ENCODE assay signal across 24 mouse cellular contexts in genomic region chr2:118383387-118383786, GRCm38 (mm10). TPM values are rescaled to one million over a fixed set of nuclear protein-coding genes. Genes with fewer than 3 reads are reported as not detected.
DNase-seq lines count a peak whose midpoint lies in the region; ATAC-seq and TF ChIP-seq lines count a peak whose summit lies in the region.
"Had no signal": no experiment of that assay in that cellular context is flagged by ENCODE, and none has a peak within 500 bp of the region (broad histone marks: within the 10 kb centered on the region; RNA-seq: fewer than 3 reads in every experiment).

No protein-coding gene starts in this region.

- WGBS in intestine, postnatal 0 days = 65% methylated on average over 5 of the region's 5 CpGs
- WGBS in intestine, embryonic 15.5 days = 69% methylated on average over 5 of the region's 5 CpGs
- WGBS in midbrain, embryonic 14.5 days = 75% methylated on average over 5 of the region's 5 CpGs
- WGBS in midbrain, embryonic 10.5 days = 74% methylated on average over 5 of the region's 5 CpGs

- H3K4me3 ChIP-seq in intestine, postnatal 0 days (ENCODE audit: low read depth, low read length) = no peak overlapping the region
- H3K4me3 ChIP-seq in intestine, embryonic 15.5 days (replicated peaks) = no peak overlapping the region
- no peak overlapping the region for H3K4me3 ChIP-seq in midbrain, embryonic 14.5 days (replicated peaks; ENCODE audit: low read depth, low read length)
- H3K4me3 ChIP-seq in midbrain, embryonic 10.5 days = no peak overlapping the region
- H3K4me3 ChIP-seq in embryonic fibroblast, embryonic 13.5 days (ENCODE audit: insufficient read depth, low read length) = no peak overlapping the region
- H3K4me3 ChIP-seq: embryonic facial prominence, embryonic 12.5 days; forebrain, embryonic 15.5 days; heart, embryonic 13.5 days; limb, embryonic 13.5 days; megakaryocyte, embryonic 14.5 days had no signal

- DNase-seq in midbrain, embryonic 14.5 days = peak; percentile 37
- DNase-seq in midbrain, embryonic 10.5 days (ENCODE audit: low spot score) = no peak
- peak; percentile 41 for DNase-seq in R1 (ENCODE audit: low read depth, low spot score)
- no peak for DNase-seq in heart, adult 8-10 months (ENCODE audit: low spot score)
- DNase-seq in gastrocnemius, postnatal 36 days = no peak
- DNase-seq: cerebellum, adult 8-10 months; heart, postnatal 36 days; kidney, adult 9 months; layer of hippocampus, postnatal 36 days; right cerebral cortex, adult 18-20 months; thymus, adult 18-20 months; thymus, postnatal 4 days had no signal

- no peak overlapping the region for H3K9ac ChIP-seq in intestine, postnatal 0 days (ENCODE audit: low read depth, low read length)
- H3K9ac ChIP-seq in intestine, embryonic 15.5 days = no peak overlapping the region
- no peak overlapping the region for H3K9ac ChIP-seq in midbrain, embryonic 14.5 days (replicated peaks; ENCODE audit: low read length)
- H3K9ac ChIP-seq: embryonic facial prominence, embryonic 12.5 days; forebrain, embryonic 15.5 days; heart, embryonic 13.5 days; limb, embryonic 13.5 days; liver, embryonic 14.5 days had no signal

- no peaks in the 10 kb centered on the region for H3K4me1 ChIP-seq in intestine, postnatal 0 days (replicated peaks; ENCODE audit: control insufficient read depth, insufficient read depth, low read length)
- H3K4me1 ChIP-seq in intestine, embryonic 15.5 days (replicated peaks) = no peaks in the 10 kb centered on the region
- H3K4me1 ChIP-seq in midbrain, embryonic 14.5 days (ENCODE audit: control insufficient read depth, insufficient read depth, low read length) = 0 out of 2 replicates have a peak, but pooled peaks cover 3% of the 10 kb centered on the region
- H3K4me1 ChIP-seq in midbrain, embryonic 10.5 days = peaks cover 6% of the 10 kb centered on the region
- no peaks in the 10 kb centered on the region for H3K4me1 ChIP-seq in embryonic fibroblast, embryonic 13.5 days (ENCODE audit: control insufficient read depth, insufficient read depth, low read length)
- H3K4me1 ChIP-seq: embryonic facial prominence, embryonic 12.5 days; heart, embryonic 13.5 days; limb, embryonic 13.5 days had no signal

- no peak overlapping the region for H3K27ac ChIP-seq in intestine, postnatal 0 days (ENCODE audit: low read depth, low read length)
- H3K27ac ChIP-seq in intestine, embryonic 15.5 days = no peak overlapping the region
- H3K27ac ChIP-seq in midbrain, embryonic 14.5 days (replicated peaks; ENCODE audit: low read depth, low read length) = no peak overlapping the region
- no peak overlapping the region for H3K27ac ChIP-seq in midbrain, embryonic 10.5 days (replicated peaks)
- no peak overlapping the region for H3K27ac ChIP-seq in embryonic fibroblast, embryonic 13.5 days (ENCODE audit: insufficient read depth, low read length)
- H3K27ac ChIP-seq: embryonic facial prominence, embryonic 12.5 days; forebrain, embryonic 15.5 days; heart, embryonic 13.5 days; limb, embryonic 13.5 days; liver, embryonic 14.5 days had no signal

- ATAC-seq in intestine, postnatal 0 days = no peak
- ATAC-seq in intestine, embryonic 15.5 days = no peak
- ATAC-seq in midbrain, embryonic 14.5 days (ENCODE audit: low FRiP score, low TSS enrichment) = no peak
- ATAC-seq: forebrain, embryonic 15.5 days; hindbrain, embryonic 16.5 days; Patski had no signal

- intact Hi-C loops in gastrocnemius, postnatal 36 days (cut with DNase I) = no loop called here

- H3K4me2 ChIP-seq in intestine, postnatal 0 days (replicated peaks; ENCODE audit: low read depth) = no peak overlapping the region
- H3K4me2 ChIP-seq in intestine, embryonic 15.5 days (replicated peaks) = no peak overlapping the region
- no peak overlapping the region for H3K4me2 ChIP-seq in midbrain, embryonic 14.5 days (ENCODE audit: low read length)
- H3K4me2 ChIP-seq: embryonic facial prominence, embryonic 12.5 days; forebrain, embryonic 15.5 days; heart, embryonic 13.5 days; limb, embryonic 13.5 days had no signal

- TF ChIP-seq CTCF in intestine, postnatal 0 days (IDR thresholded peaks at IDR 0.05; ENCODE audit: low read depth) = peak; percentile 36
- peak; percentile 7; the same call in 1 of the 2 replicates for TF ChIP-seq CTCF in embryonic fibroblast, embryonic 13.5 days (IDR thresholded peaks at IDR 0.05; ENCODE audit: borderline replicate concordance, insufficient read depth, low read length)

- no peaks in the 10 kb centered on the region for H3K9me3 ChIP-seq in intestine, postnatal 0 days (ENCODE audit: control insufficient read depth)
- no peaks in the 10 kb centered on the region for H3K9me3 ChIP-seq in intestine, embryonic 15.5 days
- no peaks in the 10 kb centered on the region for H3K9me3 ChIP-seq in midbrain, embryonic 14.5 days (ENCODE audit: control insufficient read depth, low read length)
- no peaks in the 10 kb centered on the region for H3K9me3 ChIP-seq in midbrain, embryonic 10.5 days (replicated peaks)
- H3K9me3 ChIP-seq: embryonic facial prominence, embryonic 12.5 days; forebrain, embryonic 15.5 days; heart, embryonic 13.5 days; limb, embryonic 13.5 days had no signal

- H3K27me3 ChIP-seq in intestine, postnatal 0 days (replicated peaks; ENCODE audit: control insufficient read depth, insufficient read depth, low read length) = no peaks in the 10 kb centered on the region
- no peaks in the 10 kb centered on the region for H3K27me3 ChIP-seq in intestine, embryonic 15.5 days (replicated peaks)
- H3K27me3 ChIP-seq in midbrain, embryonic 14.5 days (ENCODE audit: control insufficient read depth, insufficient read depth, low read length) = no peaks in the 10 kb centered on the region
- H3K27me3 ChIP-seq in midbrain, embryonic 10.5 days (ENCODE audit: low read depth, poor library complexity, severe bottlenecking) = no peaks in the 10 kb centered on the region
- H3K27me3 ChIP-seq: embryonic facial prominence, embryonic 12.5 days; forebrain, embryonic 15.5 days; limb, embryonic 13.5 days; Patski had no signal

- no peaks in the 10 kb centered on the region for H3K36me3 ChIP-seq in intestine, postnatal 0 days (ENCODE audit: control insufficient read depth, insufficient read depth)
- no peaks in the 10 kb centered on the region for H3K36me3 ChIP-seq in intestine, embryonic 15.5 days
- H3K36me3 ChIP-seq in midbrain, embryonic 14.5 days (ENCODE audit: control insufficient read depth, insufficient read depth, low read length) = no peaks in the 10 kb centered on the region
- H3K36me3 ChIP-seq in midbrain, embryonic 10.5 days = no peaks in the 10 kb centered on the region
- H3K36me3 ChIP-seq: embryonic facial prominence, embryonic 12.5 days; forebrain, embryonic 15.5 days; heart, embryonic 13.5 days; limb, embryonic 13.5 days had no signal

- TF ChIP-seq POLR2A in embryonic fibroblast, embryonic 13.5 days (IDR thresholded peaks at IDR 0.05; ENCODE audit: low read depth, low read length) = no peak

RNA-seq across cellular contexts. Expression of gene Eif2ak4, which starts 5.0 kb away (rescaled TPM):
- 3.7 and 3.8 TPM in 2 replicates for polyA plus RNA-seq in intestine, postnatal 0 days (2015; fragmentation: Nextera tagmentation; extraction: Ambion mirVana)
- 9.9 and 10.2 TPM in 2 replicates for polyA plus RNA-seq in intestine, embryonic 15.5 days (2015; fragmentation: Nextera tagmentation; extraction: Ambion mirVana)
- 7.3 and 10.2 TPM in 2 replicates for polyA plus RNA-seq in midbrain, embryonic 14.5 days (2014; fragmentation: Nextera tagmentation; extraction: Ambion mirVana)
- 10.6 and 10.7 TPM in 2 replicates for polyA plus RNA-seq in midbrain, embryonic 10.5 days (2016; fragmentation: Nextera tagmentation; extraction: Ambion mirVana)
- 18.3 and 20.0 TPM in 2 replicates for polyA plus RNA-seq in embryonic fibroblast, embryonic 13.5 days (2011; ENCODE audit: insufficient read length, low read depth, missing spikeins)
- total RNA-seq in heart, adult 8-10 months (2022) = 1 to 10 TPM; 4.7 to 6.0 (median 5.6) TPM
- total RNA-seq in gastrocnemius, postnatal 36 days (2021) = 1 to 10 TPM; 3.9 to 4.2 TPM

RNA-seq across cellular contexts. Expression of gene Gpr176, which starts 10.2 kb away (rescaled TPM):
- polyA plus RNA-seq in intestine, postnatal 0 days (2015; fragmentation: Nextera tagmentation; extraction: Ambion mirVana) = 0.57 and 0.84 TPM in 2 replicates
- polyA plus RNA-seq in intestine, embryonic 15.5 days (2015; fragmentation: Nextera tagmentation; extraction: Ambion mirVana) = 0.39 and 0.44 TPM in 2 replicates
- 4.1 and 4.7 TPM in 2 replicates for polyA plus RNA-seq in midbrain, embryonic 14.5 days (2014; fragmentation: Nextera tagmentation; extraction: Ambion mirVana)
- polyA plus RNA-seq in midbrain, embryonic 10.5 days (2016; fragmentation: Nextera tagmentation; extraction: Ambion mirVana) = 0.16 and 0.32 TPM in 2 replicates
- 60.0 and 79.4 TPM in 2 replicates for polyA plus RNA-seq in embryonic fibroblast, embryonic 13.5 days (2011; ENCODE audit: insufficient read length, low read depth, missing spikeins)
- under 1 TPM in 2 of 4 experiments, not detected in 2; 0.08 to 0.11 TPM for total RNA-seq in heart, adult 8-10 months (2022)
- total RNA-seq in gastrocnemius, postnatal 36 days (2021) = not detected
- total RNA-seq: monocyte, adult 5-6 weeks had no signal

Comparison
In these comparisons a context has a peak if more than half of its experiments do, and no peak if none do; other contexts are left out.
1. DNase-seq: peak in midbrain, embryonic 14.5 days (single experiment) and R1 (single experiment); none in midbrain, embryonic 10.5 days (single experiment), heart, adult 8-10 months (single experiment) and gastrocnemius, postnatal 36 days (0 of 2).
2. RNA of gene Gpr176, which starts 10.2 kb away (polyA plus RNA-seq): 60.0 to 79.4 TPM in embryonic fibroblast, embryonic 13.5 days; 4.1 to 4.7 TPM in midbrain, embryonic 14.5 days, 0.57 to 0.84 TPM in intestine, postnatal 0 days, 0.39 to 0.44 TPM in intestine, embryonic 15.5 days and 0.16 to 0.32 TPM in midbrain, embryonic 10.5 days; every median in the first group is over 10 times any median in the second.